Mouse (Mus musculus): ENCODE measurements around the gene Gm19402. TPM values are rescaled to one million over a fixed set of nuclear protein-coding genes. Genes with fewer than 3 reads are reported as not detected.

Gene Gm19402
- polyA plus RNA-seq (2012; rRNA removed), result not detected in 2 replicates

GRCm38 (mm10) chr10:77690356-77690807, at the start of gene Gm19402:
Gm19402 (minus strand) TSS chr10:77690757.

GRCm38 (mm10) chr10:77726186-77726585, 35.6 kb upstream of the Gm19402 start, which contains the start of gene Gm10100:
Gm10100 (plus strand) TSS chr10:77726486.

GRCm38 (mm10) chr10:77720299-77720698, 29.7 kb upstream of the Gm19402 start, which contains the start of gene Krtap12-1:
Krtap12-1 (plus strand) TSS chr10:77720599.

GRCm38 (mm10) chr10:77715507-77715906, 24.9 kb upstream of the Gm19402 start, which contains the start of gene Gm10142:
Gm10142 (plus strand) TSS chr10:77715807.

GRCm38 (mm10) chr10:77711157-77711556, 20.6 kb upstream of the Gm19402 start, which contains the start of gene Gm10024:
Gm10024 (plus strand) TSS chr10:77711457.

GRCm38 (mm10) chr10:77706326-77706725, 15.8 kb upstream of the Gm19402 start, which contains the start of gene Gm10272:
Gm10272 (plus strand) TSS chr10:77706626.

GRCm38 (mm10) chr10:77697133-77697532, 6.6 kb upstream of the Gm19402 start, which contains the start of gene Gm9508:
Gm9508 (minus strand) TSS chr10:77697233.

GRCm38 (mm10) chr10:77685895-77686664, 4.5 kb downstream of the Gm19402 start, which contains the start of gene Tspear:
Tspear (plus strand) TSS chr10:77686569.

Other genes with a start within 250 kb of the Gm19402 start
- 38.4 and 40.6 TPM in 2 replicates for gene Fam207a, start 175.0 kb downstream of the Gm19402 start, polyA plus RNA-seq (2012; rRNA removed)
- 1.8 and 2.0 TPM in 2 replicates for gene Itgb2, start 160.5 kb downstream of the Gm19402 start, polyA plus RNA-seq (2012; rRNA removed)
- 68.2 and 79.0 TPM in 2 replicates for gene Pttg1ip, start 109.0 kb downstream of the Gm19402 start, polyA plus RNA-seq (2012; rRNA removed)
- gene Sumo3, start 84.7 kb downstream of the Gm19402 start, polyA plus RNA-seq (2012; rRNA removed), result 396 and 401 TPM in 2 replicates
- gene Gm49325, start 84.6 kb downstream of the Gm19402 start, polyA plus RNA-seq (2012; rRNA removed), result 97.1 and 120 TPM in 2 replicates
- gene Ube2g2, start 68.5 kb downstream of the Gm19402 start, polyA plus RNA-seq (2012; rRNA removed), result 63.3 and 68.8 TPM in 2 replicates
- 0.48 and 1.0 TPM in 2 replicates for gene Tspear, start 4.2 kb downstream of the Gm19402 start, polyA plus RNA-seq (2012; rRNA removed)
- gene Gm9508, start 6.5 kb upstream of the Gm19402 start, polyA plus RNA-seq (2012; rRNA removed), result not detected in 2 replicates
- gene Gm10272, start 15.9 kb upstream of the Gm19402 start, polyA plus RNA-seq (2012; rRNA removed), result not detected in 2 replicates
- not detected in 2 replicates for gene Gm10024, start 20.7 kb upstream of the Gm19402 start, polyA plus RNA-seq (2012; rRNA removed)
- gene Gm10142, start 25.1 kb upstream of the Gm19402 start, polyA plus RNA-seq (2012; rRNA removed), result not detected in 2 replicates
- not detected in 2 replicates for gene Krtap12-1, start 29.8 kb upstream of the Gm19402 start, polyA plus RNA-seq (2012; rRNA removed)
- not detected in 2 replicates for gene Gm10100, start 35.7 kb upstream of the Gm19402 start, polyA plus RNA-seq (2012; rRNA removed)
- gene Gm18596, start 51.9 kb upstream of the Gm19402 start, polyA plus RNA-seq (2012; rRNA removed), result not detected in 2 replicates
- not detected in 2 replicates for gene Gm9736, start 60.6 kb upstream of the Gm19402 start, polyA plus RNA-seq (2012; rRNA removed)
- not detected in 2 replicates for gene Gm3233, start 68.9 kb upstream of the Gm19402 start, polyA plus RNA-seq (2012; rRNA removed)
- not detected in 2 replicates for gene Gm3238, start 80.6 kb upstream of the Gm19402 start, polyA plus RNA-seq (2012; rRNA removed)
- not detected in 2 replicates for gene Gm7138, start 86.2 kb upstream of the Gm19402 start, polyA plus RNA-seq (2012; rRNA removed)
- not detected in 2 replicates for gene Gm3250, start 91.8 kb upstream of the Gm19402 start, polyA plus RNA-seq (2012; rRNA removed)
- not detected in 2 replicates for gene Gm7137, start 97.4 kb upstream of the Gm19402 start, polyA plus RNA-seq (2012; rRNA removed)
- not detected in 2 replicates for gene Gm9639, start 104.3 kb upstream of the Gm19402 start, polyA plus RNA-seq (2012; rRNA removed)
- gene Gm19668, start 108.4 kb upstream of the Gm19402 start, polyA plus RNA-seq (2012; rRNA removed), result not detected in 2 replicates
- not detected in 2 replicates for gene Gm9507, start 121.1 kb upstream of the Gm19402 start, polyA plus RNA-seq (2012; rRNA removed)
- not detected in 2 replicates for gene Gm2696, start 123.9 kb upstream of the Gm19402 start, polyA plus RNA-seq (2012; rRNA removed)
- gene Krtap10-4, start 136.3 kb upstream of the Gm19402 start, polyA plus RNA-seq (2012; rRNA removed), result not detected in 2 replicates
- not detected in 2 replicates for gene Krtap10-10, start 145.2 kb upstream of the Gm19402 start, polyA plus RNA-seq (2012; rRNA removed)
- not detected in 2 replicates for gene Gm36176, start 156.0 kb upstream of the Gm19402 start, polyA plus RNA-seq (2012; rRNA removed)
- not detected in 2 replicates for gene Gm10318, start 162.1 kb upstream of the Gm19402 start, polyA plus RNA-seq (2012; rRNA removed)
- not detected in 2 replicates for gene Gm3285, start 171.2 kb upstream of the Gm19402 start, polyA plus RNA-seq (2012; rRNA removed)
- 7.8 and 8.8 TPM in 2 replicates for gene Lrrc3, start 211.8 kb upstream of the Gm19402 start, polyA plus RNA-seq (2012; rRNA removed)